Mouse (Mus musculus): ENCODE data around the gene Zswim3.

GRCm38 (mm10) chr2:164791841-164792261 lies 13.0 kb upstream of the Zswim3 start:
- TF ChIP-seq CTCF (IDR thresholded peaks at IDR 0.05; ENCODE audit: extremely low read depth, insufficient read length, insufficient replicate concordance, low read depth, low read length) (no peak), POLR2A (IDR thresholded peaks at IDR 0.05; ENCODE audit: low read depth, low read length) (no peak)

All from small intestine, adult 2 months (tissue).